Mouse (Mus musculus): ENCODE measurements around the gene Brsk2.

Brsk2 gene

GRCm38 (mm10) chr7:142034198-142034597 is 84.6 kb downstream of the Brsk2 start:
- DNase-seq (ENCODE audit: low spot score) = no peak

GRCm38 (mm10) chr7:142035048-142035811 is 85.7 kb downstream of the Brsk2 start:
- DNase-seq (ENCODE audit: low spot score) = no peak

- no peak for DNase-seq (ENCODE audit: low spot score)
Observed at GRCm38 (mm10) chr7:142037553-142038170, 88.1 kb downstream of the Brsk2 start.

- DNase-seq (ENCODE audit: low spot score) = no peak
Observed at GRCm38 (mm10) chr7:142040756-142041155, 91.2 kb downstream of the Brsk2 start.

GRCm38 (mm10) chr7:142045344-142045743 is 95.8 kb downstream of the Brsk2 start:
- no peak for DNase-seq (ENCODE audit: low spot score)

- no peak for DNase-seq (ENCODE audit: low spot score)
Observed at GRCm38 (mm10) chr7:142045932-142046331, 96.4 kb downstream of the Brsk2 start.

GRCm38 (mm10) chr7:142050536-142050935 is 101.0 kb downstream of the Brsk2 start:
- no peak for DNase-seq (ENCODE audit: low spot score)
